Mouse (Mus musculus) T-helper 2 cell (primary cell): ENCODE results near the gene Rab1a.

ENCODE experiments used
- in situ Hi-C: fragments of 300-600 bp; cut with MboI, MseI; formaldehyde crosslinking; loops from one replicate; pipeline ENCODE4 v1.15.1; 2025; ENCODE audit warnings: high pct_unique_total_duplicates

Rab1a gene

GRCm38 (mm10) chr11:20246616-20247015, 45.4 kb downstream of the Rab1a start:
- in situ Hi-C loops: no loop called here

- in situ Hi-C loops: no loop called here
These were observed 46.1 kb downstream of the Rab1a start for GRCm38 (mm10) chr11:20247146-20247855.

- in situ Hi-C loops: no loop called here
These were observed 47.0 kb downstream of the Rab1a start for GRCm38 (mm10) chr11:20248277-20248676.

GRCm38 (mm10) chr11:20248840-20249239, 47.6 kb downstream of the Rab1a start:
- in situ Hi-C loops: no loop called here

GRCm38 (mm10) chr11:20249296-20250110, 48.3 kb downstream of the Rab1a start, which contains the start of gene Cep68:
Gene Cep68, minus strand, starts transcription at chr11:20249429.
- in situ Hi-C loops: no loop called here

GRCm38 (mm10) chr11:20250476-20251178, 49.4 kb downstream of the Rab1a start:
- in situ Hi-C loops: no loop called here

GRCm38 (mm10) chr11:20253088-20253487, 51.9 kb downstream of the Rab1a start:
- in situ Hi-C loops: no loop called here

- in situ Hi-C loops: no loop called here
These were observed 53.6 kb downstream of the Rab1a start for GRCm38 (mm10) chr11:20254791-20255190.

- in situ Hi-C loops: loop anchor here (10.0 kb wide), 1 partner anchor 142 kb away; no protein-coding TSS in a partner anchor
These were observed 61.6 kb downstream of the Rab1a start for GRCm38 (mm10) chr11:20262628-20263380.

GRCm38 (mm10) chr11:20269885-20270284, 68.7 kb downstream of the Rab1a start:
- in situ Hi-C loops: loop anchor here (10.0 kb wide), 1 partner anchor 135 kb away; no protein-coding TSS in a partner anchor

GRCm38 (mm10) chr11:20275974-20276373, 74.7 kb downstream of the Rab1a start:
- in situ Hi-C loops: no loop called here
